Mouse (Mus musculus) lung, embryonic 14.5 days (tissue): ENCODE results near the gene Scaper. TPM values are rescaled to one million over a fixed set of nuclear protein-coding genes. Genes with fewer than 3 reads are reported as not detected.

Experiments
- ATAC-seq: fragments of 200-750 bp; cut with Nextera tagmentation; 2 replicates; pipeline ENCODE4 v1.8.0; 2017; ENCODE audit warnings: mild to moderate bottlenecking, moderate TSS enrichment, moderate library complexity; ENCODE audit not compliant: insufficient read depth
- DNase-seq: peaks from one replicate; pipeline ENCODE4 v3.0.0-alpha.2; 2015
- H3K27ac ChIP-seq: fragments of 300-500 bp; sonication (generic); 2 replicates; pipeline ENCODE4 v1.5.1; 2014; ENCODE audit warnings: low read depth, mild to moderate bottlenecking, moderate library complexity
- H3K27me3 ChIP-seq: fragments of 300-500 bp; sonication (generic); 2 replicates; pipeline ENCODE4 v1.6.1; 2014; ENCODE audit warnings: low read length, control low read depth; ENCODE audit not compliant: insufficient read depth
- H3K36me3 ChIP-seq: fragments of 300-500 bp; sonication (generic); 2 replicates; pipeline ENCODE4 v1.6.1; 2014; ENCODE audit warnings: control low read depth; ENCODE audit not compliant: insufficient read depth
- H3K4me1 ChIP-seq: fragments of 300-500 bp; sonication (generic); 2 replicates; pipeline ENCODE4 v1.6.1; 2014; ENCODE audit warnings: antibody characterized with exemption, control low read depth; ENCODE audit not compliant: insufficient read depth
- H3K4me2 ChIP-seq: fragments of 300-500 bp; sonication (generic); 2 replicates; pipeline ENCODE4 v1.6.1; 2014; ENCODE audit warnings: mild to moderate bottlenecking
- H3K4me3 ChIP-seq: fragments of 300-500 bp; sonication (generic); 2 replicates; pipeline ENCODE4 v1.5.1; 2014; ENCODE audit warnings: low read depth, low read length
- H3K9ac ChIP-seq: fragments of 300-500 bp; sonication (generic); 2 replicates; pipeline ENCODE4 v1.6.1; 2014
- H3K9me3 ChIP-seq: fragments of 300-500 bp; sonication (generic); 2 replicates; pipeline ENCODE4 v1.6.1; 2016; ENCODE audit warnings: low read depth, low read length, control low read depth
- CTCF ChIP-seq: IDR thresholded peaks from 2 replicates; pipeline ENCODE4 v1.5.1; 2016; ENCODE audit warnings: antibody characterized with exemption, low read depth
- WGBS: fragments of 180-500 bp; shearing (Covaris S2); extraction: QIAGEN DNeasy Blood & Tissue Kit; methylation state at CpG from one replicate; pipeline ENCODE4 v1.1.7; 2014; 5-methylcytosine and 5-hydroxymethylcytosine counted together
- polyA plus RNA-seq: library from polyadenylated mRNA; unstranded; fragments of >200 nt; fragmentation: Nextera tagmentation; extraction: Ambion mirVana; gene quantifications from 2 replicates; pipeline ENCODE4 v1.2.1, GENCODE M21; 2014

The Scaper gene
- polyA plus RNA-seq, 1 experiment from 2014 or later: 7.1 TPM

- Histone ChIP-seq H3K4me1 (peaks cover 8% of the 10 kb centered on the region; the same call in 1 of the 2 replicates), H3K9ac (no peak overlapping the region), H3K9me3 (no peaks in the 10 kb centered on the region), H3K36me3 (no peaks in the 10 kb centered on the region), H3K27ac (no peak overlapping the region), H3K27me3 (peaks cover 98% of the 10 kb centered on the region), H3K4me2 (peak overlapping the region; percentile 44), H3K4me3 (peak overlapping the region; percentile 23; the same call in 1 of the 2 replicates)
- peak; percentile 46 for DNase-seq
- TF ChIP-seq CTCF: no peak
- ATAC-seq: no peak
- 4% methylated on average over 30 of the region's 30 CpGs for WGBS
Measured at GRCm38 (mm10) chr9:55544861-55545555, 392.9 kb downstream of the Scaper start.

- Histone ChIP-seq H3K9ac (no peak overlapping the region), H3K27me3 (peaks cover 99% of the 10 kb centered on the region), H3K36me3 (no peaks in the 10 kb centered on the region), H3K4me3 (peak overlapping the region; percentile 19), H3K4me1 (peaks cover 8% of the 10 kb centered on the region; the same call in 1 of the 2 replicates), H3K27ac (no peak overlapping the region), H3K9me3 (no peaks in the 10 kb centered on the region), H3K4me2 (peak overlapping the region; percentile 48)
- no peak for ATAC-seq
- DNase-seq: peak; percentile 64
- no peak for TF ChIP-seq CTCF
- 3% methylated on average over 46 of the region's 46 CpGs for WGBS
Measured at GRCm38 (mm10) chr9:55543703-55544401, 394.1 kb downstream of the Scaper start.

GRCm38 (mm10) chr9:55543336-55543702, 394.6 kb downstream of the Scaper start:
- Histone ChIP-seq H3K4me3 (no peak overlapping the region), H3K9me3 (no peaks in the 10 kb centered on the region), H3K36me3 (no peaks in the 10 kb centered on the region), H3K4me2 (no peak overlapping the region), H3K9ac (no peak overlapping the region), H3K27me3 (peaks cover 99% of the 10 kb centered on the region), H3K27ac (no peak overlapping the region), H3K4me1 (peaks cover 8% of the 10 kb centered on the region; the same call in 1 of the 2 replicates)
- WGBS: 29% methylated on average over 8 of the region's 8 CpGs
- no peak for TF ChIP-seq CTCF
- DNase-seq (no peak), ATAC-seq (no peak)

- Histone ChIP-seq H3K4me2 (peak overlapping the region; percentile 79), H3K4me3 (peak overlapping the region; percentile 40), H3K4me1 (peaks cover 8% of the 10 kb centered on the region; the same call in 1 of the 2 replicates), H3K36me3 (no peaks in the 10 kb centered on the region), H3K9me3 (no peaks in the 10 kb centered on the region), H3K27me3 (peaks cover 96% of the 10 kb centered on the region), H3K9ac (peak overlapping the region; percentile 3; the same call in 1 of the 2 replicates), H3K27ac (no peak overlapping the region)
- peak; percentile 39 for DNase-seq
- TF ChIP-seq CTCF: no peak
- WGBS: 4% methylated on average over 58 of the region's 59 CpGs
- no peak for ATAC-seq
Measured at GRCm38 (mm10) chr9:55542366-55543325, 395.3 kb downstream of the Scaper start.

- Histone ChIP-seq H3K27me3 (peaks cover 88% of the 10 kb centered on the region), H3K4me2 (peak overlapping the region; percentile 79), H3K9ac (0 out of 2 replicates have a peak overlapping the region, but pooled peaks have one; percentile 3), H3K4me1 (peaks cover 8% of the 10 kb centered on the region; the same call in 1 of the 2 replicates), H3K4me3 (peak overlapping the region; percentile 40), H3K9me3 (no peaks in the 10 kb centered on the region), H3K27ac (no peak overlapping the region), H3K36me3 (no peaks in the 10 kb centered on the region)
- under 1% methylated on average over 59 of the region's 59 CpGs for WGBS
- TF ChIP-seq CTCF: no peak
- DNase-seq: peak; percentile 47
- ATAC-seq: no peak
Measured at GRCm38 (mm10) chr9:55541681-55542365, 396.1 kb downstream of the Scaper start.

- Histone ChIP-seq H3K4me1 (peaks cover 8% of the 10 kb centered on the region; the same call in 1 of the 2 replicates), H3K36me3 (no peaks in the 10 kb centered on the region), H3K27me3 (peaks cover 78% of the 10 kb centered on the region)
Measured at GRCm38 (mm10) chr9:55540888-55541287, 397.0 kb downstream of the Scaper start.

More at GRCm38 (mm10) chr9:55540888-55541287, 397.0 kb downstream of the Scaper start:
- Histone ChIP-seq H3K27ac (no peak overlapping the region), H3K4me2 (peak overlapping the region; percentile 79), H3K4me3 (peak overlapping the region; percentile 40), H3K9ac (0 out of 2 replicates have a peak overlapping the region, but pooled peaks have one; percentile 1), H3K9me3 (no peaks in the 10 kb centered on the region)
- TF ChIP-seq CTCF: no peak
- under 1% methylated on average over 28 of the region's 28 CpGs for WGBS
- peak; percentile 86 for DNase-seq
- peak; percentile 92 for ATAC-seq
